Mouse (Mus musculus) midbrain, embryonic 10.5 days (tissue): Measurements from ENCODE around the gene Trank1. TPM values are rescaled to one million over a fixed set of nuclear protein-coding genes. Genes with fewer than 3 reads are reported as not detected.

Experiments
- DNase-seq: peaks from one replicate; pipeline ENCODE4 v3.0.0-alpha.2; 2017; ENCODE audit warnings: low spot score
- H3K27ac ChIP-seq: fragments of 300-500 bp; sonication (generic); replicated peaks from 2 replicates; pipeline ENCODE4 v1.5.1; 2016; ENCODE audit warnings: mild to moderate bottlenecking
- H3K27me3 ChIP-seq: fragments of 300-500 bp; sonication (generic); 2 replicates; pipeline ENCODE4 v1.6.1; 2016; ENCODE audit warnings: low read depth, mild to moderate bottlenecking; ENCODE audit not compliant: poor library complexity, severe bottlenecking
- H3K36me3 ChIP-seq: fragments of 300-500 bp; sonication (generic); 2 replicates; pipeline ENCODE4 v1.6.1; 2016; ENCODE audit warnings: mild to moderate bottlenecking, moderate library complexity
- H3K4me1 ChIP-seq: fragments of 300-500 bp; sonication (generic); 2 replicates; pipeline ENCODE4 v1.6.1; 2016
- H3K4me3 ChIP-seq: fragments of 300-500 bp; sonication (generic); 2 replicates; pipeline ENCODE4 v1.5.1; 2016; ENCODE audit warnings: mild to moderate bottlenecking, moderate library complexity
- H3K9me3 ChIP-seq: fragments of 300-500 bp; sonication (generic); replicated peaks from 2 replicates; pipeline ENCODE4 v1.6.1; 2016; ENCODE audit warnings: mild to moderate bottlenecking
- WGBS: fragments of 180-500 bp; shearing (Covaris S2); methylation state at CpG from one replicate; pipeline ENCODE4 v1.1.7; 2016; 5-methylcytosine and 5-hydroxymethylcytosine counted together
- polyA plus RNA-seq: library from polyadenylated mRNA; unstranded; fragments of >200 nt; fragmentation: Nextera tagmentation; extraction: Ambion mirVana; gene quantifications from 2 replicates; pipeline ENCODE4 v1.2.1, GENCODE M21; 2016

Trank1 gene
- polyA plus RNA-seq, 1 experiment from 2014 or later, result 0.05 TPM

DNA sequence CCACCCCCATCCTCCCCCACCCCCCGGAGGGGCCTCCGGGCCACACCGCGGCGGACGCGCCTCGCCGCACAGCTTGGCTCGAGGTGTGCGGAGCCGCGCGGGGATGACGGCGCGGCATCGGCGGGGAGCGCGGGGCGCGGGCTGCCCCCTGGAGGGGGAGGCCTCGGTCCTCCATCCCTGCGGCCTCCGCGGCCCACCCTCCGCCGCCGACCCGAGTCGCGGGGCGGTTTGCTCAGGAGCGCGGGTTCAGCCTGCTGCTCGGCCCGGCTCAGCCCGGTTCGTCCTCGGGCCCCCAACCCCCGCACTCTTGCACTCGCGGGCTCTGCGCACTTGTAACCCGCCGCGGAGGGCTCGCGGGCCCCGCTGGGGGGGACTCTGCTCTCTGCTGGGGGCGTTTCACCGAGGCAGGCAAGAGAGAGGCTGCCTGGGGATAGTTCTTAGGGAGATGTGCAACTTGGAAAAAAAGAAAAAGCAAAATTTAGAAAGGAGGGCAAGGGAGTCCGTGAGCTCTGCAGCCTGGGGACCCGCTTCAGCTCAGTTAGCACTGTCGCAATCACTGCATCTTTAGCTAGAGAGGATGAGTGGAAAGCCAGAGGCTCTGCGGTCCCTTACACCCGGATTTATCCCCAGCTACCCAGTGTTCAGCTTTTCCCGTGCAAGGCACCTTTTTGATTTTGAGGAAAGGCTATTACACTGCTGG lies 1.1 kb downstream of the Trank1 start:
- Histone ChIP-seq H3K4me1 (peaks cover 18% of the 10 kb centered on the region), H3K27me3 (peaks cover 68% of the 10 kb centered on the region), H3K4me3 (peak overlapping the region; percentile 63), H3K36me3 (no peaks in the 10 kb centered on the region), H3K27ac (peak overlapping the region; percentile 42; the same call in 1 of the 2 replicates), H3K9me3 (peaks cover 16% of the 10 kb centered on the region)
- DNase-seq, result peak; percentile 45
- WGBS, result under 1% methylated on average over 59 of the region's 59 CpGs

DNA sequence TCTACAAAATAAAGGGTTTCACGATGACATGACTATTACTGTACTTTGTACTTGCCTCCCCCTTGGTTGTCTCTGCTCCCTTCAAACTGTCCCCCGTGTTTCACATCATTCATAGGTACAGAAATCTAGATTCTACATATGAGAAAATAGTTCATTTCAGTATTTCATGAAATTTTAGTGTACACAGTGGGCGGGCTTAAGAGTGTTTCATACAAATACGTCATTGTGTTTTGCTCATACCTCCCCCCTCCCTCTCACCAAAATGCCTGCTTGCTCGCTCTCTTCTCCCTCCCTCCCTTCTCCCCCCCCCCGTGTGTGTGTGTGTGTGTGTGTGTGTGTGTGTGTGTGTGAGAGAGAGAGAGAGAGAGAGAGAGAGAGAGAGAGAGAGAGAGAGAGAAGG lies 1.8 kb downstream of the Trank1 start:
- H3K4me1 ChIP-seq, result peaks cover 18% of the 10 kb centered on the region
- DNase-seq, result no peak
- H3K4me3 ChIP-seq, result no peak overlapping the region
- H3K27ac ChIP-seq, result no peak overlapping the region
- 18% methylated on average over 6 of the region's 6 CpGs for WGBS
- peaks cover 16% of the 10 kb centered on the region for H3K9me3 ChIP-seq
- H3K27me3 ChIP-seq, result peaks cover 68% of the 10 kb centered on the region
- no peaks in the 10 kb centered on the region for H3K36me3 ChIP-seq

DNA sequence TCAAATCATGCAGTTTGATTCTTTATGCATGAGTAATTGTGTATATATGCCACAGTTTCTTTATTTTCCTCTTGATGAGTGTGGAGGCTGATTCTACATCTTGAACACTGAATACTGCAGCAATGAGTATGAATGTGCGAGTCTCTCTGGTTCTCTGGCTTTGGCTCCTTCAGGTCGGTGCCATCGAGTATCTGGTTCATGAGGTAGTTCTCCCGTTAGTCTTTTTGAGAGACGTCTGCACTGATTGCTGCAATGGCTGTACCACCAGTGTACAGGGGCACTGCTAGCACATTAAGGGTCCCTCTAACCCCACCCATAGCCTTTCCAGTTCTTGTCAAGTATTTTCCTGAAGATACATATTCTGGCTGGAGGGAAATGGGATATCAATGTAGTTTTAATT lies 2.3 kb downstream of the Trank1 start:
- Histone ChIP-seq H3K27me3 (peaks cover 66% of the 10 kb centered on the region), H3K4me1 (peaks cover 18% of the 10 kb centered on the region), H3K27ac (no peak overlapping the region), H3K9me3 (peaks cover 16% of the 10 kb centered on the region), H3K4me3 (no peak overlapping the region), H3K36me3 (no peaks in the 10 kb centered on the region)
- 25% methylated on average over 5 of the region's 5 CpGs for WGBS
- DNase-seq, result no peak

DNA sequence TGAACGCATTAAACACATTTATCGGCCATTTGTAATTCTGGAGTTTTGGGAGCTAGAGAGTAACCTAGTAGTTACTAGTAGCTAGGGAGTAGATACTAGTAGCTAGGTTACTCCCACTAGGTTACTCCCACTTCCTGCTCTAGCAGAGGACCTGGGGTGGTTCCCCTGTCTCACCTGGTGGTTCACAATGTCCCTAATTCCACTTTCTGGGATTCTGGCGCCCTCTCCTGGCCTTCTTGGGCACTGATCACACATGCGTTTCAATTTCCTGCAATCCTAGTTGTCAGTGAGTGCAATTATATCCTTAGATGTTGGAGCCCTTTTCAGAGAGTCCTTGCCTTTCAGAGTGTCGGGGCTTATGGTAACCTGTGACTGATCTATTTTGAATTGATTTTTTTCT lies 2.7 kb downstream of the Trank1 start:
- H3K4me3 ChIP-seq, result no peak overlapping the region
- peaks cover 62% of the 10 kb centered on the region for H3K27me3 ChIP-seq
- H3K9me3 ChIP-seq, result peaks cover 16% of the 10 kb centered on the region
- no peak overlapping the region for H3K27ac ChIP-seq
- DNase-seq, result peak; percentile 34
- H3K36me3 ChIP-seq, result no peaks in the 10 kb centered on the region
- 47% methylated on average over 5 of the region's 5 CpGs for WGBS
- H3K4me1 ChIP-seq, result peaks cover 18% of the 10 kb centered on the region

DNA sequence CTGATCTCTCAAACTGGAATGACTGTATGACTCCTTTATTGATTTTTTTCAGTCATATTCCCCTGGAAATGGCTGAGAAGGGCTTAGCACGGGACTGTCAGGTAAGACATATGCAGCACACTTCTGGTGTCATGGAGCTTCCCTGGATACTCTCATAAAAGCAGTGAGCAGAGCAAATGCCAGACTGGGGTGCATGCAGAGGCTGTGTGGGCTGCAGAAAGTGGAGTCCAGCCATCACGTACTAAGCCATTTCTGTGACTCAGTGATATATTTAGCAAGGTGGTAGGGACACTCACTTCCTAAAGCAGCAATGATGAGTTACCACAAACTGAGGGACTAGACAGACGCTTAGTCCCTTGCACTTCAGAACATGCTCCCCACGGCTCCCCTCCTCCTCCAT lies 9.4 kb downstream of the Trank1 start:
- WGBS, result 89% methylated on average over 4 of the region's 4 CpGs
- H3K27me3 ChIP-seq, result no peaks in the 10 kb centered on the region
- no peak for DNase-seq
- no peaks in the 10 kb centered on the region for H3K36me3 ChIP-seq
- no peak overlapping the region for H3K4me3 ChIP-seq
- no peak overlapping the region for H3K27ac ChIP-seq
- H3K4me1 ChIP-seq, result no peaks in the 10 kb centered on the region
- H3K9me3 ChIP-seq, result no peaks in the 10 kb centered on the region

DNA sequence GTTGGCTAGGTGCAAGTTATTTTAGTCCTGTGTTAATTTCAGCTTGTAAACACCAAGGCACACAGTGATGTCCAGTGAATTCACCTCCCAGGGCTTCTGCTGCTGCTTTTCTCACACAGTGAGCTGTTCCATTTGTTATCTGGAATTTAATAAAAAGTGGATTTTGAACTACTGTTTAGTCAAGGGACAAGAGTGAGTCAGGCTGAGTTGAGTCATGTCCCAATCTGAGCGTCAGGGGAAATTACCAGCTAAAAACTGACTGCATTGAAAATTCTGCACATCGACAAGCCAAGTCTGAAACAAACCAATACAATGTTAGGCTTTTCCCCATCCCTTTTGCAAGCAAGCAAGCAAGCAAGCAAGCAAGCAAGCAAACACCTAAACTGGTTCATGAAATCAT lies 13.3 kb downstream of the Trank1 start:
- DNase-seq, result no peak
- no peaks in the 10 kb centered on the region for H3K36me3 ChIP-seq
- H3K9me3 ChIP-seq, result no peaks in the 10 kb centered on the region
- H3K27ac ChIP-seq, result no peak overlapping the region
- WGBS, result 81% methylated on average over 2 of the region's 2 CpGs
- H3K27me3 ChIP-seq, result no peaks in the 10 kb centered on the region
- no peak overlapping the region for H3K4me3 ChIP-seq
- H3K4me1 ChIP-seq, result no peaks in the 10 kb centered on the region

DNA sequence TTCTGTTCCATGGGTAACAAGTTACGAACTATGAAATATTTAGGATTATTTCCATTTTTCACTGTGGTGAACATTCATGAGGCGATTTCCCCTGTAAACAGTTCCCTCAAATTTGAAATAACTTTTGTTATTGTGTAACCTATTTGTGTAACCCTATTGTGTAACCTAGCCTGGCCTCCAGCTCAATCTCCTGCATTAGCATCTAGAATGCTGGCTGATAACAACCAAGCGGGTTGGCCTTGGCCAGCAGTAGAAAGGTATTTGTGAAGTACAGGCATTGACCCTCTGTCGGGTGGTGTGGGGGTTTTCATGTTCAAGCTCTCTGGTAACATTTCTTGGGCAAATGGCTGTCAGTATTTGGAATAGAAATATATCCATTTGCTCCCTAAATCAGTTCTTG lies 18.3 kb downstream of the Trank1 start:
- Histone ChIP-seq H3K9me3 (no peaks in the 10 kb centered on the region), H3K36me3 (no peaks in the 10 kb centered on the region), H3K4me1 (no peaks in the 10 kb centered on the region), H3K27ac (no peak overlapping the region), H3K4me3 (no peak overlapping the region), H3K27me3 (no peaks in the 10 kb centered on the region)
- DNase-seq, result no peak
- 89% methylated on average over 4 of the region's 4 CpGs for WGBS

DNA sequence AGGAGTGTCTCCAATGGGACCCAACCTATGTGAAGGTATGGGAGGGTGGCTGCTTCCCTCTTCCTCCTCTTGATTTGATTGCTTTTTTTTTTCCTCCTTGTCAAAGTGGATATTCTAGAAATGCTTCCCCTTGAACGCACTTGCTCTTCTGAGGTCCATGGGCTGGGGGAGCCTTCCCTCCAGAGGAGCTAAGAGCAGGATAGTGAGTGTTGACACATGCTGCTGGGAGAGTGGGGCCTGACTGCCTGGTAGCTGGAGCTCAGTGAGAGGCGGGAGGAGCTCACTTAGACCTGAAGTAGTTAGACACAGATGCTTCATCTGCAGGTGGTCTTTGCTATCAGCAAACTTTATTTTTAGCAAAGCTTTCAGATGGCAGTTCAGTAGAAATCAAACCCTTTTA lies 22.3 kb downstream of the Trank1 start:
- no peaks in the 10 kb centered on the region for H3K4me1 ChIP-seq
- H3K4me3 ChIP-seq, result no peak overlapping the region
- no peaks in the 10 kb centered on the region for H3K36me3 ChIP-seq
- H3K27me3 ChIP-seq, result no peaks in the 10 kb centered on the region
- H3K9me3 ChIP-seq, result no peaks in the 10 kb centered on the region
- H3K27ac ChIP-seq, result no peak overlapping the region
- no peak for DNase-seq
- 58% methylated on average over 2 of the region's 2 CpGs for whole genome bisulfite sequencing

DNA sequence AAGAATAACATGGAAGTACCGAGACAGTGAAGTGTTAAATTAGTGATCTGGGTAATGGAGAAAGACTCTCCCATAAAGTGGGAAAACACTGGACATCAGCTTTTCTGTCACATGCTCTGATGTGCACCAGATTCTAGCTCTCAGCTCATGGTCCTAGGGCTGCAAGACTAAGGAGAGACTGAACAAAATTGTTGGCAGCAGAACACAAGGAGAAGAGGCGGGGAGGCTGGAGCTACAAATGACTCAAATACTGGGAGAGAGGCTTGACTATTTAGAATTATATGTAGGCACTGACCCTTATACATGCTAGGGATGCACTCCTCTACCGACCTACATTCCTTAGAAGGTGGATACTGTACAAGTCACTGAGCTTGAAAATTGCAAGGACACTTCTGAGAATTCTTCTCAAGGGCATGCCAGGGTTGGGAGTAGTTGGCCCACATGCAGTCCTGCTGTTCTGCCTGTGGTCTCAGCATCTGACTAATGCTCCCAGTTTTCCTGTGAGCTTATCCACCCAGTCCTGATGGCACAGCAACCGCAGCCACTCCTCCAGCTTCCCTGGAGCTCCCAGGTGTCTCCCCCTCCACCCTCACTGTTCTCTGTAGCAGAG lies 23.1 kb downstream of the Trank1 start:
- Histone ChIP-seq H3K36me3 (no peaks in the 10 kb centered on the region), H3K4me3 (no peak overlapping the region), H3K9me3 (no peaks in the 10 kb centered on the region), H3K27me3 (no peaks in the 10 kb centered on the region), H3K4me1 (no peaks in the 10 kb centered on the region), H3K27ac (no peak overlapping the region)
- WGBS, result 71% methylated on average over 4 of the region's 4 CpGs
- no peak for DNase-seq

DNA sequence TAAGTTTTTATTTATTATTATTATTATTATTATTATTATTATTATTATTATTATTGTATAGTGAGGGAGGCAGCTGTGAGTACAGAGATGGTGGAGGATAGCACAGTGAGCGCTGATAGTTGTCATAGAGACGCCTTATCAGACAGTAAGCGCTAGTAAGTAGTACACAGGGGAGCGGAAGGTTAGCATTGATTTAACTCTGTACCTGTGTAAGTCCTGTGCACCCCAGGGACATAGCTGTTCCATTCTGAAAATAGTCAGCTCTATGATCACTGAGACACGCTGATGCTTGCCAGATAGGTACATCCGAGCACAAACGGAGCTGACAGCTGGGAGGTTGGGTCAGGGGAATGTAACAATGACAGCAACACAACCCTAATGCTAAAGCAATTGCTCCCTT lies 39.7 kb downstream of the Trank1 start:
- no peaks in the 10 kb centered on the region for H3K27me3 ChIP-seq
- H3K27ac ChIP-seq, result no peak overlapping the region
- no peak overlapping the region for H3K4me3 ChIP-seq
- no peaks in the 10 kb centered on the region for H3K9me3 ChIP-seq
- H3K4me1 ChIP-seq, result peaks cover 23% of the 10 kb centered on the region
- DNase-seq, result no peak
- 76% methylated on average over 7 of the region's 7 CpGs for WGBS
- no peaks in the 10 kb centered on the region for H3K36me3 ChIP-seq

DNA sequence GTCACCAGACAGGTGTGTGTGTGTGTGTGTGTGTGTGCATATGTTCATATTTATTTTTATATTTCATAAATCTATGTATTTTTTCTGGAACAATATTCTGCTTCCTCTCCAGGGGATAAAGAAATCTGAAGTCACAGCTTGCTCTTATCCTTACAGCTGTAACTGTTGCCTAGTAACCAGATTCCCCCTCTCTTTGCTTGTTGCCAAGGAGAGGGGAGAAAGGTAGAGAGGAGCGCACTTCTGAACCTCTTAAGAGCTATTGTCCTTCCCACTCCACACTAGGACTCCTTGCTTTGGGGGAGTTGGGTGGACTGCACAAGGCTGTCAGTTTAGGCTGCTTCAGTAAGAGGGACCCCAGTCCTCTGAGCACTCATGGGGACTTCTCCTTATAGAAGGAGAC lies 40.1 kb downstream of the Trank1 start:
- Histone ChIP-seq H3K4me3 (no peak overlapping the region), H3K36me3 (no peaks in the 10 kb centered on the region), H3K27me3 (no peaks in the 10 kb centered on the region), H3K4me1 (peaks cover 23% of the 10 kb centered on the region), H3K9me3 (no peaks in the 10 kb centered on the region), H3K27ac (no peak overlapping the region)
- WGBS, result 33% methylated on average over 1 of the region's 1 CpGs
- no peak for DNase-seq

DNA sequence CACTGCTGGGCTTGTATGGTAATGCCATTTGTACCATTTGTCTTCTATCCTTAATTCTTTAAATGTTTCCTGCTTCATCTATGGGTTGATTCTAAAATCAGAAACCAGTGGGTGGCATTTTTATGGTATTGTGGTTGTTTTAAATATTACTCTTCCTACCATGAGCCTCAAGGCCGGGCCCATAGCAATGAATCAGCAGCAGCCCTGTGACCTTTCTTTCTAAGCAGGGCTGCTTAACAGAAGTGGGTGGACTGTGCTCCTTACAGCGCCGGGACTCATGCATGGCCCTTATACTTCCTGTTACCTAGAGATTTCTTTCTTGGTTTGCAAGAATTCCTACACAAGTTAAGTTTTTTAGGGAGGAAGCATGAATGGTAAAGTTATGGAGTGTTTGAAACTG lies 41.1 kb downstream of the Trank1 start:
- Histone ChIP-seq H3K36me3 (no peaks in the 10 kb centered on the region), H3K4me3 (no peak overlapping the region), H3K27me3 (no peaks in the 10 kb centered on the region), H3K27ac (no peak overlapping the region), H3K4me1 (peaks cover 23% of the 10 kb centered on the region), H3K9me3 (no peaks in the 10 kb centered on the region)
- DNase-seq, result no peak
- WGBS, result 86% methylated on average over 3 of the region's 3 CpGs

DNA sequence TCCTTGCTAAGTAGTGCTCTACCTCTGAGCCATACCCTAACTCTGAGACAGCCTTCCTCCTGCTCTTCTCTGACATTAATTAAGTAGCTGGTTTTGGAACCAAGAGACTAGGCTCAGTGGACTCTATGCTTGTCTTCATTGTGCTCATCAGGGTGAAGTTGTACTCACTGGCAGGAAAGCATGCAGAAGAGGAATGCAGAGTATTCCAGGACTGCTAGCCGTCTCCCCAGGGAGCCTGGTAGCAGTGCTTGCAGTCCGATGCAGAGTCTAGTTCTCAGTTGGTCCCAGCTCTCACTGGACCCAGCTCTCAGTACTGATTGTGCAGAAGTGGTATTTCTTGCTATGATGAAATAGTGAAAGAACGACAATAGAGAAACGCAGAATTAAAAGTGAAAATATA lies 43.5 kb downstream of the Trank1 start:
- H3K4me3 ChIP-seq, result no peak overlapping the region
- 62% methylated on average over 4 of the region's 4 CpGs for WGBS
- no peaks in the 10 kb centered on the region for H3K27me3 ChIP-seq
- no peaks in the 10 kb centered on the region for H3K9me3 ChIP-seq
- H3K27ac ChIP-seq, result no peak overlapping the region
- no peaks in the 10 kb centered on the region for H3K36me3 ChIP-seq
- no peak for DNase-seq
- H3K4me1 ChIP-seq, result peaks cover 13% of the 10 kb centered on the region
